Mouse (Mus musculus) embryonic fibroblast, embryonic 13.5 days (primary cell): Measurements from ENCODE around the gene Prrg2.

Source experiments
- CTCF ChIP-seq: IDR thresholded peaks from 2 replicates; pipeline ENCODE4 v1.5.1; 2011; ENCODE audit warnings: mild to moderate bottlenecking, control low read depth, low read length, moderate library complexity, borderline replicate concordance; ENCODE audit not compliant: insufficient read depth
- POLR2A ChIP-seq: IDR thresholded peaks from 2 replicates; pipeline ENCODE4 v1.6.1; 2011; ENCODE audit warnings: low read depth, mild to moderate bottlenecking, control low read depth, low read length, moderate library complexity

- TF ChIP-seq POLR2A (no peak), CTCF (no peak)
Measured at GRCm38 (mm10) chr7:45004546-45004945, 57.9 kb downstream of the Prrg2 start.
